Mouse (Mus musculus): Measurements from ENCODE around the gene Thap2.
A peak's percentile ranks its signal among the peaks of the same experiment; 100 is the strongest.

The Thap2 gene

DNA sequence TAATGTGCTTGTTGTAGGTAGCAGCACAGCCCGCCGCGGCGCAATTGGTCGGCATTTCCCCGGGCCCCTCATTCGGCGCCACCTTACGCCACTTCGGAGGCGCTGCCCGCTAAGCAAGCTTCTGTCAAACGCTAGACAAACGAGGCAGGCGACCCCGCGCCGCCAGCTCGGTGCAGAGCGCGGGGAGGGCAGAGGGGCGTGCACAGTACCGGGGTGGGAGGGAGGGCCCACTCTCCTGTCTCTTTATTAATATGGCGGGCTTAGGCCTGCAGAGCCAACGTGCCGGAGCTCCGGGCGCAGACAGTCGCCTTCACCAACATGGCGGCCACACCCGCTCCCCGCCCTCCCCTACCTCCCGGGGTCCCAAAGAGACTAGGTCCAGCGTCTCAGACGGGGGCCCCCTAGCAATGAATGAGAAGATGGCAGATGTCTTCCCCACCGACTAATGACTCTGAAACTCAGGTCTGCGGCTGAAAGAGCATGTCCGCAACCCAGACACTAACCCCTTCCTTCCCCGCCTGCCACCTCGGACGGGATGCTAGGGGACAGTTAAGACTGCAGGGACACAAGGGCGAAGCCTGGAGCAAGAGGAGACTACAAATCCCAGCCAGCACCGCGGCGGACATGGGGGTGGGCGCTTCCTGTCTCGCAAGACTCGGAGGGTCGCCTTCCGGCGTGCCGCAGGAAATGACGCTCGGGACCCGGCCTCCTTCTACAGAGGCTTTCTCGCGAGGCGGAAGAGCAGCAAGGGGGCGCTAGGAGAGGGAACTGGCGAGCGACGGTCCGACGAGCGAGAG, at the start of gene Thap2, which contains the start of gene Zfc3h1:
Gene Thap2 (minus strand): TSS at position 223 of the 797 bp plus-strand sequence.
Gene Zfc3h1 (plus strand): TSS at position 739 of the 797 bp plus-strand sequence.
- DNase-seq = peak; percentile 98 to 99

DNA sequence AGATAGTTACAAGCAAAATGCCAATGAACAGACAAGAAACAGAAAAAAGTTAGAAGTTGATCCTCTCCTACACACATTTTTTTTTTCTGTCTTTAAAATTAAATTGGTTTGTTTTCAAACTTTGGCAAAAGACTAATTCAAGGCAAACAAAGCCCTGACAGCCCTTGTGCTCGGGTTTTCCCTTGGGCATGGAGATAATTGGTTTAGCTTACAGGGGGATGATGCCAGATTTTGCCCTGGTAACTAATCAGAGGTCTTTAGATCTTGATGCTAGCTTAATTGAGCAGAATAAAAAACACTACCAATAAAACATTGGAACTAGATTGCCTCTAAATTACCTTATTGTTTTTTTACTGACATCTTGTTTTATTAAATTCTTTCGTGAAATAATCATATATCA, 41.1 kb upstream of the Thap2 start:
- no peak for DNase-seq

DNA sequence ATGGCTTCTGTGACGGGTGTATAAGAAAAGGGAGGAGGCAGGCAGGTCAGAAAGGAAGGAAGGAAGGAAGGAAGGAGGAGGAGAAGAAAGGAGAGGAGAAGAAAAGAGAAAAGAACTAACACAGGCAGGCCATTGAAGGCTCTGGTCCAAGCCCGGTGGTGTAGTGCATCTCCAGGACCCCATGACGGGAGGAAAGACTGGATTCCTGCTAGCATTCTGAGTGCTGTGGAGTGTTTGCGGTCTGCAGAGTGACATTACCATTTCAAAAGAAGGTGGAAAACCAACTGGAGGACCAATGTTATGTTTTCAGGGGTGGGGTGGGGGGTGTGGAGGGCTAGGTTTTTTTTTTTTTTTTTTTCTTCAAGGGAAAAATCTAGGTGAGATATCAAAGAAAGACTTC, 37.7 kb upstream of the Thap2 start:
- no peak for DNase-seq

DNA sequence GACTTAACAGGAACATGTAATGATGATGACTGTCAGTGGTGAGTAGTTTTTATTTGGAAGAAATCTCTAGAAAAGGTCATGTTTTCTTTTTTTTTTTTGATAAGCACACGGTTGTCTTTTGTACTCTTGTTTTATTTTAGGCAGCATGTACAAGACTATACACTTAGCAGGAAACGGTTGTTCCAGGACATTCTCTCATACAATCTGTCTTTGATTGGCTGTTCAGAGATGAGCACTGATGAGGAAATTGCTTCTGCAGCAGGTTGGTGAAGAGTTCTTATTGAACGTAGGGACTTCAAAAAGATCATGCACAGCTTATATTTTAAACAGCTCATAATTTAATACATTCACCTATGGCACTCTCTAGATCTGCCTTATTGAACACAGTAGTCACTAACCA, 29.8 kb upstream of the Thap2 start:
- no peak for DNase-seq

DNA sequence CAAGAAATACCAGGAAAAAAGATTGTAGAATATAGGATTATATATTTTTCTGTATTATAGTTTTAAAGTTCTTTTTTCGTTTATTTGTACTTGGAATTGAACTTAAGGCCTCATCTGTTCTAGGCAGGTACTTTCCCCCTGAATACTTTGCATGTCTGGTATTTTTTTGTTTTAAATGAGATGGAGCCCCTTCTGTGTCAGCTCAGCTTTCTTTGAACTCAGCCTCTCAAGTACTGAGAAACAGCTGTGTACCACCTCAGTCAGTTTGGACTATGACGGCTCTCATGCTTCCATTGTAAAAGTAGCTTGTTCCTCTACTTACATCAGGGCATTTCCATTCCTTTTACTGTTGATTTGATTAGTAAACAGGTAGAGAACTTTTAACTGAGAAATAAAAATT, 29.3 kb upstream of the Thap2 start:
- DNase-seq = no peak

DNA sequence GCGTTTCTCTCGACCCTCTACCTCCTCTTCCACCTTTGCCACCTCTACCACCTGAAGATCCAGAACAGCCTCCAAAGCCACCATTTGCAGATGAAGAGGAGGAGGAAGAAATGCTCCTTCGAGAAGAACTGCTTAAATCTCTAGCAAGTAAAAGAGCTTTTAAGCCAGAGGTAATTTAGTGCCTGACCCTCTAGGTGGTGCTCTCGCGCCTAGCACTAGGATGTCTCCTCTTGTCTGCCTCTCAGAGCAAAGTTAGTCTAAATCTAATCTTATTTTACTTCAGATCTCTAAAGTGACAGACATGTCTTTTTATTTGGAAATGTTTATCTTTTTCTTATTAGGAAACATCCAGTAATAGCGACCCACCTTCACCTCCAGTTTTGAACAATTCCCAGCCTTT, 22.1 kb upstream of the Thap2 start:
- peak; percentile 29 to 47 for DNase-seq

DNA sequence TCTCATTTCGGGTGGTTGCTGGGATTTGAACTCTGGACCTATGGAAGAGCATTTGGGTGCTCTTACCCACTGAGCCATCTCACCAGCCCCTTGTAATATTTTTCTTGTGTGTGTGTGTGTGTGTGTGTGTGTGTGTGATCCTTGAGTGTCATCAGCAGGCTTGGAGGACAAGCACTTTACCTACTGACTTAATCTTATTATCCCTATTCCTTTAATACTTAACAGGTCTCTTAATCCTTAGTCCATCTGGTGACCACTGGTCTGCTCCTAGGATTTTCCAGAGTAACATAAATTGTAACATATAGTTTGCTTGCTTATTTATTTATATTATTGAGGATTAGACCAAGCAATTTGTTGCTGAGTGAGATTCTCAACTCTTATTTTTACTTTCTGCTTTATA, 7.7 kb upstream of the Thap2 start:
- DNase-seq = no peak

DNA sequence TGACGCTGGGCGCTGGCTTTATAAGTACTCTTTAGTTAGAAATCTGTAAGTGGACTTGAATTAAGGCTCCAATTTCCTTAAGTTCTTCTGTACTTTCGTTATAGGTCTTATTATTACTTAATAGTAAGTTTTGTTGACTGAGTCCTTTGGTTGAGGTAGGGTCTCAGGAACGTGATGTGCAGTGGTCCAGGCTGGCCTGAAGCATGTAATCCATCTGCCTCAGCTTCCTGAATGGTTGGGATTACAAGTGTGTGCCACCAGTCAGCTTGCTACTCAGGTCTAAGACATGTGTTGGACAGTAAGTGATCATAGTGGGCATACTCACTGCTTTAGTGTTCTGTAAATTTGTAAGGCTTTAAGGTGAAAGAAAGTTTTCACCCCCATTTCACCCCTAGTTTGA, 6.8 kb upstream of the Thap2 start:
- no peak for DNase-seq

DNA sequence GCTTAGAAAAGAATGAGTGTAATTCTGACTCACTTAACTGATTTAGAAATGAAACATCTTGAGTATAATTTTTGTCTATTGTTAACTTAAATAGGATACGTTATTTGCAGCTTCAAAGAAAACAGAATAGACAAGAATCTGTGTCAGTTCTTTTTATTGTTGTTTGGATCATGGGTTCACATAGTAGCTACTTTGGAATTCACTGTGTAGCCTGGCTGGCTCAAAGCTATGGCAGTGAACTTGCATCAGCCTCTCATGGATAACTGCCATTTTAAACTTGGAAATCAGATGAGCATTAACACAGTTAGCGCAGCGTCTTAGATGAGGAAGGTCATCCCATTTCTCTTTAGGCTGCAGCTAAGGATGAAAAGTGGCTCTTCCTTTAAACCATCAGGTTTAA, 3.6 kb upstream of the Thap2 start:
- DNase-seq = no peak

DNA sequence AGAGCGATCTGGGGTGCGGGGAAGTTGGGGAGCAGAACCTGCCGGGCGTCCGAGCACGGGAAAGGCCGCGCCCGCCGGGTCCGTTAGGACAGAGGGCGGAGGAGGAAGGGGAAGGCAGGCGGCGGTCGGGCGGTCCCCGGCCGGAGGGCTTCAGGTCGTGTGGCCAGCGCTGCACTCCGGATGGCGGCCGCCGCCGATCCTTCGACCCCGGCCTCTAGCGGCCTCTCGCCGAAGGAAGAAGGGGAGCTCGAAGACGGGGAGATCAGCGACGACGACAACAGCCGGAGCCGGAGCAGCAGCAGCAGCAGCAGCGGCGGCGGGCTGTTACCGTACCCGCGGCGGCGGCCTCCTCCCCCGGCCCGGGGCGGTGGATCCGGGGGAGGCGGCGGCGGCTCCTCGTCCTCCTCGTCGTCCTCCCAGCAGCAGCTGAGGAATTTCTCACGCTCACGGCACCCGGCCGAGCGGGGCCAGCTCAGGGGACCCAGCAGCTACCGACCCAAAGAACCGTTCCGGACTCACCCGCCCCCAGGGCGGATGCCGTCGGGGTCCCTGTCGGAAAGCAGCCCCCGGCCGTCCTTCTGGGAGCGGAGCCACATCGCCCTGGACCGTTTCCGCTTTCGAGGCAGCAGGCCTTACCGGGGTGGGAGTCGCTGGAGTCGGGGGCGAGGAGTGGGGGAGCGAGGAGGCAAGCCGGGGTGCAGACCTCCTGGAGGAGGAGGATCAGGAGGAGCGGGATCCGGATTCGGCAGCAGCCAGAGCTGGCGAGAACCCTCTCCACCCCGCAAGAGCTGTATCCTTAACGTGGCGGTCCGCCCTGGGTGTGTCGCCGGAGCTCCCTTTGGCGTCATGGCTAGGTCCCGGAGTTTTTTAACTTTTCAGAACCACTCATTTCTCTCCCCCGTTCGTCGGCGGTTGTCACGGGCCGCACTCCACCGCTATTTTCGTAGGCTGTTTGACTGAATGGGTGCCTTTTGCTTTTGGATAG, 1.1 kb upstream of the Thap2 start:
- peak; percentile 37 to 46 for DNase-seq

DNA sequence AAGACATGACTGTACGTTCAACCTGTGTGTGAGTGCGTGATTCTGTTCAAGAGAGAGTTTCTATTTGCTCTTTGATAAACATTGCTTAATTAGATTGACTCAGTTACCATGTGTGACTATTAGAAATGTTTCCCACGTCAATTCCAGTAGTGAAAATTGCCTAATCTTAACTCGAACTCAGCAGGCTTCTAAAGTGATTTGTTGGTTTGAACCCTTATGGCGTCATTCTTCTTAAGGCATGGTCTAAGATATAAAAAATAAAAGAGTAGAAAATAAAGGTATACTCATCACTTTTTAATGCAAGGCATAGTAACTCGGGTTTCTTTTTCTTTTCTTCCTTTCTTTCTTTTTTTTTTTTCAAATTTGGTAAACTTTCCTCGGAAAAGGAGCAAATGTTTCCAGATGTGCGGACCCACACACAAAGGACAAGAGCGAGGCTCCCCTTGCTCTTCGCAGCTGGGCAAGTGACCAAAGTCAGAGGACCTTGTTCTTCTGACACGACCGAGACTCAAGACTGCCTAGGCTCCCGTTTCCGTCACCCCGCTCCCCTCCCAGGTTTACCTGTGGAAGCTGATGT, 511 bp downstream of the Thap2 start:
- no peak for DNase-seq

DNA sequence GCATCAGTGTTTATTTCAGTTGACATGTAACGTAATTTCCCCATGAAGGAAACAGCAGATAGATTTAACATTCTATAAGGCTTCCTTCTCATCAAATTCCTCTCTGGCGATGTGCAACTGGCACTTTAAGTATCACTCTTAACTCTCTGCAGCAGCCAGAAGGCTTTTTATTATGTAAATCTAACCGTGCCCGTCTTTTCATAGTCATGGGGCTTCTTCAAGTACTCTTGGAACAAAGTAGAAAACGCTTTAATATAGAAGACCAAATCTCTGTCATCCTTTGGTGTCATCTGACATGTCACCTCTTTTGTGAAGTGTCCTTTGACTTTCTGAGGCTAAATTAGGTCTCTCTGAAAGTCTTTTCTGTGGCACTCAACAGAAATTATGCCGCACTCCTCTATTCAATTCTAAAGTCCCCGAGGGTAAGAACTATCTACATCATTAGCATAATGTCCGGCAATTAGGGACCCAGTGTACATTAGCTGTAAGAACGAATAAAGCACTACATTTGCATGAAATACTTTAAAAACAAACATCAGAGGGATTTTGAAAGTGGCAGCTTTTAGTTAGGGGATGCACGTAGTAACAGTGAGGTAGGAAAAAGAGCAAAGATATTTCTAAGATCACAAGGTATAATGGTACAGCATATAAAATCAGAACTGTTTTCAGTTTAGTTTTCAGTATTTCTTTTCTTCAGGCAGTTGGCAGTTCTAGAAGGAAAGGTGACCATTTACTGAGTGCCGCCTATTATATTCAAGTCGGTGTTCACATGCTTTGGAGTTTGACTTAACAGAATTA, 1.2 kb downstream of the Thap2 start:
- no peak for DNase-seq

DNA sequence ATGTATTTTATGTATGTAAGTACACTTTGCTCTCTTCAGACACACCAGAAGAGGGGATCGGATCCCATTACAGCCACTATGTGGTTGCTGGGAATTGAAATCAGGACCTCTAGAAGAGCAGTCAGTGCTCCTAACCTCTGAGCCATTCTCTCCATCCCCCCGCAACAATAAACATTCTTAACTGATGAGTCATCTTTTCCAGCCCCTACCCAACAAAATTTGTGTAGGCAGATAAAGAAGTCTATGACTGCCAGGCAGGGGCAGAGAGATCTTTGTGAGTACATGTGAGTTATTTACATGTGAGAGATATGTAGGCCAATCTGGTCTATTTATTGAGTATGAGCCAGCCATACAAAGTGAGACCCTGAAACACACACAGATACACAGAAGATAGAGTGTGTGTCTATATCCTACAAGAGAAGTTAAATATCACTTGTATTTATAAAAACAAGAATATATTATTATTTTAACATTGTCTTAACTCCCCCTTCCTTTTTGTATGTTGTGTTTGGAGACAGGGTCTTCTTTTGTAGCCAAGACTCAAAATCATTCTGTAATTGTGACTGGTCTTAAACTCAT, 2.6 kb downstream of the Thap2 start:
- no peak for DNase-seq

DNA sequence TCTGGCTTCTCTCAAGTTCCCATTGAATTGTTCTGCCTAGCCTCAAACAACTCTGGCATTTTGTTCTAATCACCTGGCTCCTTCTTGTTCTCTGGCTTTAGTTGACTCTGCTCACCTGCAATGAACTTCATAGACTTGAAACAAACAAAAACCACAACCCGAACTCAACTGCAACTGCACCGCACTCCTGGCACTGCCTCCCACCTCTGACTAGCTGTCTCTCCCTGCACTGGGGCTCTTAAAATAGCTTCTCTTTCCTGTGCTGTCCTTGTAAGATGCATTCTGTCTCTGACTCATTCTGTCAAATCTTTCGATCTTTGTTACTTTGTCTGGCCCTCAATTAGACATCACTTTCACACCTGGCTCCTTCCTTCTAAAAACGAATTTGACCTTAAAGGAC, 21.1 kb downstream of the Thap2 start:
- DNase-seq = no peak

DNA sequence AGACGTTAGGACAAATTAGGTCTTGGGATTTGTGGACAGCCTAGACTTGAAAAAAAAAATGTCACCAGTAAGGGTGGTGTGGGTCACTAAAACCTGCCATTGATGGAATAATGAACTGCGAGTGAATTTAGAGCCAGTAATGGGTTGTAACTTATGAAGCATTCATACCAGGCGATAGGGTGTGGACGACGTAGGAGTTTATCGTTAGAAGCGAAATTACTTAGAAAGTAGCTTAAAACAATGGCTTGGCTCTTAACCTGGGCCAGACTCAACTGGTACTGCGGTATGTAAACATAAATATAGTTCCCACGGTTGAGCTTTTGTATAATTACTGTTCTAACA, 21.6 kb downstream of the Thap2 start:
- DNase-seq = no peak

DNA sequence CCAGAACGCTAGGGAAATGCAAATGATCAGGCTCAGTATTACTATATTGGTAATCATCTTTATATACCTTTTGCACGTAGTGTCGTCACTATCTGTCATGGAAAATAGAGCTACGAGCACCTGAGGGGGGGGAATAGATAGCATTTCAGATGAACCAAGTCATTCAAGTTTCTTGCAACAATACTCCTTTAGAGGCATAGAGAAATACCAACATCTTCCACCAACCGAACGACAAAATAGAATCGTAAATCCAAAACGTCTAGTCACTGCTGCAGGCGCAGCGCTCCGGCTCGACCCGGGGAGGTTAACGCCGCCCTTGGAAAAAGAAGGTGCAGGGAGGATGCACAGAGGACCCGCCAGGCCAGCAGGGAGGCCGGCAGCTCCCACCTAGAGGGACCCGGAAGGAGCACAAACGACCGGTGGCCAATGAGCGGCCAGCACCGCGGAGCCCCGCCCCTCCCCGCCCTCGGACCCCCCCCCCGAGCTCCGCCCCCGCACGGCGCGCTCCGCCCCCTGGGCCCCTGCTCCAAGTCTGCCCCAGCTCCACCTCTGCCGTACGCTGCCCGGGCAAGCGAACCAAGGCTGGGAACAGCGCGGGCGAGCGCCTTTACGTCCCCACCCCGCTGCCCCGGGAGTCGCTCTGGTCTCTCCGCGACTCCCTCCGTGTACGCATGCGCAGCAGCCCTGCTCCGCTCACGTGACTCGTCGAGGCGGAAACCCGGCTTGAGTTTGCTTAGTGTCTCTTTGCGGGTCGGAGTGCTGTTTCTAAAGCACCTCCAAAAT, 22.2 kb downstream of the Thap2 start, which contains the start of gene Tmem19:
Gene Tmem19 (minus strand): TSS at position 662 of the 783 bp plus-strand sequence.
- DNase-seq = peak; percentile 96 to 98

DNA sequence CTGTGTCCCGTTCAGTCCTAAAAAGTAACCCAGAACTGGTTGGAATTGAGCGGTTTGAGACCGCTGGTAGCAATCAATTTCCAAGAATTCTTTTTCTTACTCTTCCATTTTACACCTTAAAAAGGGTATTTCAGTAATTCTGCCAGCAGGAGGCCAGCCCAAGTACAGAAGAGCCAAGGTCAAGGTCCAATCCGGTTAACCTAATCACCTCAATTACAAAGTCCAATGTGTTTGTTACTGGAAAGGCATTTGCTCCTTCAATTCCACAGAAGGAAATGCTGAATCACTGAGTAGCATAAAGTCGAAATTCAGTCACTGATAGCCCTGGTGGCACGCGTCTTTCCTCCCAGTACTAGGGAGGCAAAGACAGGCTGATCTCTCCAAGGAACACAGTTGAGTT, 25.2 kb downstream of the Thap2 start:
- peak; percentile 80 to 86 for DNase-seq

DNA sequence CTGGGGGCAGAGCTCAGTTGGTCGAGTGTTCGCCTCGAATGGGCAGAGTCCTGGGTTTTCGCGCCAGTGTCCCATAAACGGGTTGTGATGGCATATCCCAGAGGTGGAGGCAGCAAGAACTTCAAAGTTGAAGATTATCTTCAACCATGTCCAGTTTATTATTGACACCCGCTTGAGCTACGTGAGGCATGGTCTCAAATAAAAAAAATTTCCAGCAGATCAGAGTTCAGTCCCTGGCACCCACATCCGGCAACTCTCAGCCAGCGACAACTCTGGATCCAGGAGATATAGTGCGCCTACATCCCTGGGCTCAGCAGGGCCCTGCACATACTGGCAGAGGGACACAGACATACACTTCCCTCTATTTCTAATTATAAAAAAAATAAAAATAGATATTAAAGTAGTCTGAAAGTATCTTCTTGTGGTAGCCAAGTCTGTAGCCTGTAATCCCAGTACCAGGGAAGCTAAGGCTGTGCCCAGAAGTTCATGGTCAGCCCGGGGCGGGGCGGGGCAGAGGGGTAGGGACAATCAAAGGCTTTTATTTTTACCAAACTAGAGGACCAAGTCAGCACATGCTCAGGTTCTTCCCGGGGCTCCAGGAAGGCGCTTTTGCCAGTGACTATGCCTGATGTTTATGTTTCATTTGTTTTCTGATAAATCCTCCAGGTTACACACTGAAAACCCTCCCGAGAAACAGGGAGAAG, 25.9 kb downstream of the Thap2 start:
- peak; percentile 30 to 49 for DNase-seq

DNA sequence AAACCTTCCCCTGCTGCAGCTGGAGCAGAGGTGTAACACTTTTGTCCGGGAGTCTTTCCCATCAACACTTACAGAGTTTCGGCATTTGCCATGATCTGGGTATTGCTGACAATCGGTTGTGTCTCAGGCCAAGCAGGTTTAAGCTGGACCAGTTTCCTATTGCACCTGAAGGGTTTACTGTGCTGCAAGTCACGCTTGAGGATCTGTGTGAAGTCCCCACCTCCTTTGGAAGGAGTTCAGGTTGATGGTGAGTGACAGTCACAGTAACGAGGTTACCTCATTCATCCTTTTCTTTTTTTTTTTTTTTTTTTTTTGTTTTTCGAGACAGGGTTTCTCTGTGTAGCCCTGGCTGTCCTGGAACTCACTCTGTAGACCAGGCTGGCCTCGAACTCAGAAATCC, 28.1 kb downstream of the Thap2 start:
- no peak for DNase-seq

DNA sequence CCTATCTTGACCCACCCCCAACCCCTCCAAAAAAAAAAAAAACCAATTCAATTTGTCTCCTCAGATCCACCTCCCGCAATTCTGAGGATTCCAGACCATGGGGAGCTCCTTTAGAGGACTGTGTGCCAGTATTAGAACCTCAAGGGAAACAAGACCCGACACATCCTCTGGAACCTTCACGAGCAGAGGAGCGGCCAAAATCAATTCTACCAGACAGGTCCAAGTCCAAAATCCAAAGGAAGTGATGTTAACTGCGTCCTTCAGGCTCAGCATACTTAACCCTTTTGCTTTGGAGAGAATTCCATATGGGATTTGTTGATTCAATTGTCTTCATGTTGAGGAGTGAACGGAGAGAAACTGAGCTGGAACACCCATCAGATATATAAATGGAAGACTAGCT, 29.2 kb downstream of the Thap2 start:
- no peak for DNase-seq

DNA sequence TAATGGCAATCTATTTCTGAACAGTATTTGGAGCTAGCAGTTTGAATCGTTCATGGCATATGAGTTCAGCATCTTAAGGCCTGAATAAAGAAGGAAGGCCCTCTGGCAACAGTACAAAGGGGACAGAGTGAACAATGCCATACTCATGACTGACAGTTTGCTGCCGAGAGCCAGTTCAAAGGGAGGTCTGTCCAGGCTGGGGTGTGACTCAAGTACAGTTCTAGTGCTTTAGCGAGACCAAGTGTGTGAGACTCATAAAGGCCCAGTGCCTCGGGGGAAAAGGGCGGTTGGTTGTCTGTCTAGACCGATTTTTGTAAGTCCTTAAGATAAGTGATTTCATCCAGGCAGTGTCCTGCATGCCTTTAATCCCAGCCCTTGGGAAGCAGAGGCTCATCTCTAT, 29.7 kb downstream of the Thap2 start:
- DNase-seq = no peak
